Mouse (Mus musculus): ENCODE results near the gene Xxylt1. TPM values are rescaled to one million over a fixed set of nuclear protein-coding genes. Genes with fewer than 3 reads are reported as not detected.

Xxylt1 gene
- polyA plus RNA-seq, 1 experiment = 36.3 TPM

- Histone ChIP-seq H3K27ac (ENCODE audit: insufficient read depth, low read length) (no peak overlapping the region), H3K4me1 (ENCODE audit: control insufficient read depth, insufficient read depth, low read length) (peaks cover 7% of the 10 kb centered on the region)
Observed at GRCm38 (mm10) chr16:30936012-30936461, 145.2 kb downstream of the Xxylt1 start.

GRCm38 (mm10) chr16:30934967-30935690 lies 146.1 kb downstream of the Xxylt1 start:
- H3K27ac ChIP-seq (ENCODE audit: insufficient read depth, low read length) = no peak overlapping the region
- H3K4me3 ChIP-seq (ENCODE audit: insufficient read depth, low read length) = no peak overlapping the region
- peaks cover 7% of the 10 kb centered on the region for H3K4me1 ChIP-seq (ENCODE audit: control insufficient read depth, insufficient read depth, low read length)
- TF ChIP-seq CTCF (IDR thresholded peaks at IDR 0.05; ENCODE audit: borderline replicate concordance, insufficient read depth, low read length) (no peak), POLR2A (IDR thresholded peaks at IDR 0.05; ENCODE audit: low read depth, low read length) (no peak)

More at GRCm38 (mm10) chr16:30936012-30936461, 145.2 kb downstream of the Xxylt1 start:
- TF ChIP-seq POLR2A (IDR thresholded peaks at IDR 0.05; ENCODE audit: low read depth, low read length) (no peak), CTCF (IDR thresholded peaks at IDR 0.05; ENCODE audit: borderline replicate concordance, insufficient read depth, low read length) (no peak)
- no peak overlapping the region for H3K4me3 ChIP-seq (ENCODE audit: insufficient read depth, low read length)

GRCm38 (mm10) chr16:30934205-30934780 lies 146.9 kb downstream of the Xxylt1 start:
- H3K27ac ChIP-seq (ENCODE audit: insufficient read depth, low read length) = no peak overlapping the region
- TF ChIP-seq CTCF (IDR thresholded peaks at IDR 0.05; ENCODE audit: borderline replicate concordance, insufficient read depth, low read length) (no peak), POLR2A (IDR thresholded peaks at IDR 0.05; ENCODE audit: low read depth, low read length) (no peak)
- no peak overlapping the region for H3K4me3 ChIP-seq (ENCODE audit: insufficient read depth, low read length)
- peaks cover 7% of the 10 kb centered on the region for H3K4me1 ChIP-seq (ENCODE audit: control insufficient read depth, insufficient read depth, low read length)

DNA sequence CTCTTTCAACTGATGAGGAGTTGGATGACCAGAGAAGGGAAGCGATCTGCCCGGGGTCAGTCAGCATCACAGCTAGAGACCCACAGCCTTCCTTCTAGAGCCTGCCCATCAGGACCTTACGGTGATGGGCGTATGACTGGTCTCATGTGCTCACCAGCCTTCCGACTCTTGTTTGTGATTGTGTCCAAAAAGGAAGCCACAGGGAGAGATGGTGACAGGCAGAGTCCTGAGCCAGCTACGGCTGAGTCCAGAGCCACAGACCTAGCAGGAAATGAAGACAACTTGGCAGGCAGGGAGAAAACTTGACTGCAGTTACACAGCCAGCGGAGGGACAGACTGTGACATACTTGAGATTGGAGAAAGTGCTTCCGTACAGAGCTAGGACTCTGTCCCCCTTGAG lies 147.9 kb downstream of the Xxylt1 start:
- no peak overlapping the region for H3K27ac ChIP-seq (ENCODE audit: insufficient read depth, low read length)
- no peak overlapping the region for H3K4me3 ChIP-seq (ENCODE audit: insufficient read depth, low read length)
- H3K4me1 ChIP-seq (ENCODE audit: control insufficient read depth, insufficient read depth, low read length) = peaks cover 7% of the 10 kb centered on the region
- TF ChIP-seq POLR2A (IDR thresholded peaks at IDR 0.05; ENCODE audit: low read depth, low read length) (no peak), CTCF (IDR thresholded peaks at IDR 0.05; ENCODE audit: borderline replicate concordance, insufficient read depth, low read length) (no peak)

- H3K27ac ChIP-seq (ENCODE audit: insufficient read depth, low read length) = no peak overlapping the region
Observed at GRCm38 (mm10) chr16:30932791-30933190, 148.4 kb downstream of the Xxylt1 start.

DNA sequence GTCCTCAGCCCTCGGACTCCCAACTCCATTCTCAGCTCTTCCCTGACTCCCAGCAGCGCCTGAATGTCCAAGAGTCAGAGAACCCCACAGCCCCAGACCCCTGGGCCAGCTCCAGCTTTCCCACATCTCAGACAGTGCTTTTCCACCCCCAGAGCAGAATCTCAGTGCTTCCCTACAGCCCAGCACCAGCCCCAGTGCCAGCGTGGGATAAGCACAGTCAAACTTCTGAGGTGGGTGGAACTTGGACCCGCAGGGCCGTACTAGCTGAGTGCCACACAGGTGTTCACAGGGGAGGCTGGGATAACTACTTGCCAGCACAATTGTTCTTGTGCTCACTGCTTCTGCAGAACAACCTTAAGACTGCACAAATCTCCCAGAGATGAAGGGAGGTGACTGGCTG lies 149.0 kb downstream of the Xxylt1 start:
- no peaks in the 10 kb centered on the region; the same call in none of the 2 replicates for H3K4me1 ChIP-seq (ENCODE audit: control insufficient read depth, insufficient read depth, low read length)
- no peak overlapping the region for H3K27ac ChIP-seq (ENCODE audit: insufficient read depth, low read length)
- TF ChIP-seq POLR2A (IDR thresholded peaks at IDR 0.05; ENCODE audit: low read depth, low read length) (no peak), CTCF (IDR thresholded peaks at IDR 0.05; ENCODE audit: borderline replicate concordance, insufficient read depth, low read length) (no peak)
- no peak overlapping the region for H3K4me3 ChIP-seq (ENCODE audit: insufficient read depth, low read length)

More at GRCm38 (mm10) chr16:30932791-30933190, 148.4 kb downstream of the Xxylt1 start:
- no peak overlapping the region for H3K4me3 ChIP-seq (ENCODE audit: insufficient read depth, low read length)
- peaks cover 2% of the 10 kb centered on the region for H3K4me1 ChIP-seq (ENCODE audit: control insufficient read depth, insufficient read depth, low read length)
- no peak for TF ChIP-seq POLR2A (IDR thresholded peaks at IDR 0.05; ENCODE audit: low read depth, low read length)

DNA sequence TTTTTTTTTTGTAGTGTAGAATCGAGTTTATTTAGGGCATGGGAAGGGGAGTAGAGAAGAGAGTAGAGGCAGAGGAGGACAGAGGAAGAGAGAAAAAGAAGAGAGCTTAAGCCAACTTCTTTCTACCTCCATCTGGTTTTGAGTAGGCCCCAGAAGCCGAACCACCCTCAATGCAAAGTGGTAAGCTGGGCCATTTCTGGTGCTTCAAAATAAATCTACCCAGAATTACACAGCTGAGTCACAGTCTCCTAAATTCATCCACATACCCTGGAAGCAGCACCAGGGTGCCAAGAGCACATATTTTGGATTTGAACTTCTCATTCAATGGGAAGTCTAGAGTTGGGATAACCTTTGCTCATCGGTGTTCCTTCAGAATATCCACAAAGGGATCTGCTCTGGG lies 152.1 kb downstream of the Xxylt1 start:
- Histone ChIP-seq H3K4me1 (ENCODE audit: control insufficient read depth, insufficient read depth, low read length) (no peaks in the 10 kb centered on the region), H3K27ac (ENCODE audit: insufficient read depth, low read length) (no peak overlapping the region), H3K4me3 (ENCODE audit: insufficient read depth, low read length) (no peak overlapping the region)
- TF ChIP-seq CTCF (IDR thresholded peaks at IDR 0.05; ENCODE audit: borderline replicate concordance, insufficient read depth, low read length) = no peak
- TF ChIP-seq POLR2A (IDR thresholded peaks at IDR 0.05; ENCODE audit: low read depth, low read length) = no peak

DNA sequence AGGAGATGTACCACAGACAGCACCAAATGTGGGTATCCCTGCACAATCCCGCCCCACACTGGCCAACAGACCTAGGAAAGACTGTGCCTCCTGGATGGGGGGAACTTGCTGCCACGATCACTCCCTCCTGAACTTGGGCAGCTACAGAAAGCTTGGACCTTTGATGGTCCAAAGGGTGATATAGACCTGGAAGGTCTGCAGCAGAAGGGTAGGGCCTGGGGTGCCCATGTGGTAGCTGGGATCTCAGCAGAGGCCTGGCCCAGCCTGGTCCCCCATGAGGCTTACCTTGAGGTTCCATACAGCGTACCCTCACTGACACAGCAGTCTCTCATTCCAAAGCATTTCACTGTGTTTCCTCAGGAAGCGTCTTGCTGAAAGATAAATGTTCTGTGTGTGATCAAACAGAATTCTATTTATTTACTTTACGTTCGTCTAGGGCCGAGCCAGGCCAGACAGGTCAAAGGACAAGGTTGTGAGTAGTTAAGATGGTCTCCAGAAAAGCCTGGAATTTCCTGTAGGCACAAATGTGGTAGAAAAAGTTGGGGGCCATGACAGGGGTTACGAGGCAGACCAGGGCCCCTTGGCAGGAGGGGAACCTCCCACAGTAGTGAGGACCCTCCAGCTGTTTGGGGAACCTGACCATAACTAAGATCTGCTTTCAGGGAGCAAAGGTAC lies 153.0 kb downstream of the Xxylt1 start:
- H3K4me3 ChIP-seq (ENCODE audit: insufficient read depth, low read length) = no peak overlapping the region
- no peak overlapping the region for H3K27ac ChIP-seq (ENCODE audit: insufficient read depth, low read length)
- H3K4me1 ChIP-seq (ENCODE audit: control insufficient read depth, insufficient read depth, low read length) = no peaks in the 10 kb centered on the region
- TF ChIP-seq POLR2A (IDR thresholded peaks at IDR 0.05; ENCODE audit: low read depth, low read length) (no peak), CTCF (IDR thresholded peaks at IDR 0.05; ENCODE audit: borderline replicate concordance, insufficient read depth, low read length) (no peak)

GRCm38 (mm10) chr16:30925496-30925895 lies 155.7 kb downstream of the Xxylt1 start:
- Histone ChIP-seq H3K4me1 (ENCODE audit: control insufficient read depth, insufficient read depth, low read length) (peaks cover 2% of the 10 kb centered on the region; the same call in 1 of the 2 replicates), H3K27ac (ENCODE audit: insufficient read depth, low read length) (no peak overlapping the region), H3K4me3 (ENCODE audit: insufficient read depth, low read length) (no peak overlapping the region)
- TF ChIP-seq CTCF (IDR thresholded peaks at IDR 0.05; ENCODE audit: borderline replicate concordance, insufficient read depth, low read length) = no peak
- TF ChIP-seq POLR2A (IDR thresholded peaks at IDR 0.05; ENCODE audit: low read depth, low read length) = no peak

GRCm38 (mm10) chr16:30923899-30924298 lies 157.3 kb downstream of the Xxylt1 start:
- peaks cover 2% of the 10 kb centered on the region; the same call in 1 of the 2 replicates for H3K4me1 ChIP-seq (ENCODE audit: control insufficient read depth, insufficient read depth, low read length)
- no peak for TF ChIP-seq CTCF (IDR thresholded peaks at IDR 0.05; ENCODE audit: borderline replicate concordance, insufficient read depth, low read length)
- TF ChIP-seq POLR2A (IDR thresholded peaks at IDR 0.05; ENCODE audit: low read depth, low read length) = no peak
- H3K27ac ChIP-seq (ENCODE audit: insufficient read depth, low read length) = no peak overlapping the region
- H3K4me3 ChIP-seq (ENCODE audit: insufficient read depth, low read length) = no peak overlapping the region

Data from embryonic fibroblast, embryonic 13.5 days (primary cell).